Mouse (Mus musculus) kidney, postnatal 4 days (tissue): ENCODE measurements around the gene 1700015G11Rik.

Experiments used
- DNase-seq, 2 experiments: peaks; one replicate each; pipeline ENCODE4 v3.0.0; 2021; ENCODE audit warnings: mixed read lengths in 2 of 2

1700015G11Rik gene

DNA sequence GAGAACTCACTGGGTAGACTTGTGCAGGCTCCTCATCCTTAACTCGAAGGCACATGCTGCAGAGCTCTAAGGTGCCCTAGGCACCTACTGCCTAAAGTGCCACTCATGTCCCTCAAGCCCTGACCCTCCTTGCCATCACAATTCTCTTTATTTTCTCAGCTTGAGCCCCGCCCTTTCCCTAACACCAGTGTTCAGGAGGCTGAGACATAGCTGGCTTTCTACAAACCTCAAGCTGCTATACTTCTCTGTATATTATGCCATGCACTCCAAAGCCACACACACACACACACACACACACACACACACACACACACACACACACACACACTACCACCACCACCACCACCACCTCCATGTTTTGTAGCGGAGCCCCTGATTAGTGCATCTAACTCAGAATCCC is at the start of gene 1700015G11Rik:
Gene 1700015G11Rik (minus strand): TSS at position 101 of the 400 bp plus-strand sequence.
- DNase-seq: no peak

GRCm38 (mm10) chr7:52056954-52057353 is 41.4 kb upstream of the 1700015G11Rik start:
- DNase-seq: no peak

GRCm38 (mm10) chr7:52056274-52056673 is 40.7 kb upstream of the 1700015G11Rik start:
- no peak for DNase-seq

GRCm38 (mm10) chr7:52055831-52056230 is 40.3 kb upstream of the 1700015G11Rik start:
- no peak for DNase-seq

DNA sequence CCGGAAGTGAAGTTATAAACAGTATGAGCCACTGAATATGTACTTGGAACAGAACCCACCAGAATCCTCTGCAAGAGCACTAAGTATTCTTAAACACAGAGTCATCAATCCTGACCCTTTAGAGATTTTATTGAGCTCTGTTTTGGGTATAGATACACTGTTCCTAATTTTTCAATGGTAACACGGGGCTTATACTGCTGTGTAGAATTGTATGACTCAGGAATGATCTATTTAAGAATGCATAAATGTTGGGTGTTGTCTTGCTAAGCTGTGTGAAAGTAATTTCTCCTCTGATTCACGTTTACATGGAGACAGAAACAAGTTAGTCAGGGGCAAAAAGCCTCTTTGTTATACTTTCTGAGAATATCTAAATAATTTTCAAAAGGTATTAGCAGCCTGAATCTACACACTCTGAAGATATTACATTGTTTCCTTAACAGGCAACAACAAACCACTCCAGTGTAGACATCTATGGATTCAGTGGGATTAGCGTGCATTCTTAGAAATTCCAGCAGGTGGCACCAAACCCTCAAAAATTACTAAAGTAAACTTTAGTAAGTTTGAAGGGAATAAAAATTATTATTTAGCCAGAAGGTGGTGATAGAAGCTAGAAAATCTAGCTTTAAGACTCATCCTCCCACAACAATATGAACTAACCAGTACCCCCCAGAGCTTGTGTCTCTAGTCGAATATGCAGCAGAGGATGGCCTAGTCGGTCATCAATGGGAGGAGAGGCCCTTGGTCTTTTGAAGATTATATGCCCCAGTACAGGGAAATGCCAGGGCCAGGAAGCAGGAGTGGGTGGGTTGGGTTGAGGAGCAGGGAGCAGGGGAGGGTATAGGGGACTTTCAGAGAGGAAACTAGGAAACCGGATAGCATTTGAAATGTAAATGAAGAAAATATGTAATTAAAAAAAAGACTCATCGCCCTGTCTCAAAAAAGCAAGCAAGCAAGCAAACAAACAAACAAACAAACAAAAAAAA is 22.4 kb upstream of the 1700015G11Rik start:
- peak; percentile 45 to 48 for DNase-seq

DNA sequence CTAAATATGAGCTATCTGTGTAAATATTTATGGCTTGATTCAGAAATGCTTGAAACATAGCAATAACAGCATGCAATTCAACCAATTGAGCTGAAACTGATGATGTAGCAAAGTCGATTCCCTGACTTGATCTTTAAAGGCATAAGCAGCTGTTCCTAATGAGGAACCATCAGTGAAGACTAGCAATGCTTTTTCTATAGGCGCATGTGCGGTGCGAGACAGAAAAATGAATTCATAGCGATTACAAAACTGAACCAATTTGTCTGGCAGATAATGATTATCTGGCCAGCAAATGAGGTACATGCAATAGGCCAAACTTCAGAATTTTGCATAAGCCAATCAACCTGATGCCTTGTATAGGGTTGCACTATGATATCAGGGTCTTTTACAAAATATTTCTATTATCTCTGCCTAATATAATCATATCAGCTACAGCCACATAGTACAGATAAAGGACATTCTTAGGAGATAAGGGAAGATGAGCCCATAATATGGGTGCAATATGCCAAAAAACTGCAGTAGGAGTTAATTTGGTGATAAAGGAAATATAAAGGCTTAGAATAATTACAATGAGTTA is 8.6 kb upstream of the 1700015G11Rik start:
- DNase-seq: no peak

DNA sequence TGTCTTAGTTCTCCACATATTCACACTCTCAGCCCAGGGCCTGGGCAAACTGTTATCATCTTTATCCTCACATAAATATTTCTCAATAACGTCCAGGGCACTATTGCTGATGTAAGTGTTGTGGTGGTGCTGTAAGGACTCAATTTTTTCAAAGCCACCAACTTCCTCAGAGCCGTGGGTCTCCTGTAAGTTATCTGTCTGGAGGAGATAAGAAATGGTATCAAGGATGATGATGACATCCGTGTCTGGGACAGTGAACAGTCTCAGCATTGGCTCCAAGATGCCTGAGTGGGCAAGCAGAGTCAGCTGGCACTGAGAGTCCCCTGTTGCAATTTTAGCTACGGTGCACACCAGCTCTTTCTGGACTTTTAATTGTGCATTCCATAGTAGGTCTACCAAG is 6.5 kb upstream of the 1700015G11Rik start:
- no peak for DNase-seq

GRCm38 (mm10) chr7:52015180-52015579 is 348 bp downstream of the 1700015G11Rik start:
- no peak for DNase-seq

- no peak for DNase-seq
These were observed 2.1 kb downstream of the 1700015G11Rik start for GRCm38 (mm10) chr7:52013457-52013856.

DNA sequence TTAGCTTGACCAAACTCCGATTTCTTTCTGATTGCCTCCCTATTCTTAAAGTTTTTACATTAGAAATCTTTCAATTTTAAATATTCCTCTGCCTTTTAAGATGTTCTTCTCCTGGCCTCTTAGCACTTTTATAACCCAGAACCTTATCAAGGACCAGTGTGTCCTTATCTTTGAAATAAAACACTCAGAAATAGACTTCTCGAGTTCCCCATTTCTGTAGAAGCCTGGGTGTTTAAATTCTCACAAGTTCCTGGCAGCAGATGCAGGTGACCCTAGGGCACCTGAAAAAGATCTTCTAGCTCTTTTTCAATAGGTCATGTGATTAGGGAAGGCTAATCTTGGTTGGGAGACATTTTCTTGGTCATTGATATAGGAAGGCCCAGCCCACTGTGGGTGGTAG is 8.4 kb downstream of the 1700015G11Rik start:
- no peak for DNase-seq

DNA sequence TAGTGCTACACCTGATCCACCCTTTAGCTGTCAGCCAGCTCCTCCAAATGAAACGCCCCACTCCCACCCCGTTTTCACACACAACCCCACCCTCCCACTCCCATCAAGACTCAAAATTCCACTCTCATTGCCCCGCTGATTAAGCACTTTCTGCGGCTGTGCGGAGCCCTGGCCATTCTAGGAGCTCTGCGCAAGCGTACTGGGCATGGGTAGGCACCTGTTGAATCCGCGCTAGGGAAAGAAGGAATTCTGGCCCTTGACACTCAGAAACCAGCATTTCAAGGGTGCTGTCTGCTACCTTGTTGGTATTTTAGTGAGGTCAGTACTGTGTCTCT is 9.3 kb downstream of the 1700015G11Rik start:
- no peak for DNase-seq

- DNase-seq: peak; percentile 94 to 95
These were observed 9.8 kb downstream of the 1700015G11Rik start, which contains the start of gene Svip for GRCm38 (mm10) chr7:52005511-52006295. Svip (minus strand) TSS chr7:52006018.

- DNase-seq: no peak
These were observed 24.5 kb downstream of the 1700015G11Rik start for GRCm38 (mm10) chr7:51991020-51991419.

- DNase-seq: no peak
These were observed 28.6 kb downstream of the 1700015G11Rik start for GRCm38 (mm10) chr7:51986909-51987308.

GRCm38 (mm10) chr7:51985763-51986162 is 29.8 kb downstream of the 1700015G11Rik start:
- no peak for DNase-seq

GRCm38 (mm10) chr7:51982303-51982702 is 33.2 kb downstream of the 1700015G11Rik start:
- no peak for DNase-seq

GRCm38 (mm10) chr7:51979271-51979670 is 36.3 kb downstream of the 1700015G11Rik start:
- peak; percentile 22 to 30 for DNase-seq

DNA sequence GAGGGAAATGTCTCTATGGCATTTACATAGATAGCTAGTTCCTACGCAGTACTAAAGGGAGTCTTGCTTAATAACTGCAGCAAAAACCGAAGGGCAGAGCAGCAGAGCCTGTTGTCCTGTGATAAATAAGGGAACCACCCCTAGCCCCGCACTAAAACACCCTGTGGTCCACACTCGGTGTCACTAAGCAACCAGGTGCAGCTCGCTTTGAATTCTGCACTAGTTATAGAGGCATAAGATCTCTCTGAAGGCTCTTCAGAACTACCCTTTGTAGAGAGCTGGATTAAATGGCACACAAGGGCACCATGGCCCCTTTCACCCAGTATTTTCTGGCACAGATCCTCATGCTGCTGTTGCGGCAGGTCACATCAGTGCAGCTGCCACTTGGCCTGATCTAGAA is 40.3 kb downstream of the 1700015G11Rik start:
- no peak for DNase-seq

GRCm38 (mm10) chr7:51973526-51973925 is 42.0 kb downstream of the 1700015G11Rik start:
- no peak for DNase-seq

DNA sequence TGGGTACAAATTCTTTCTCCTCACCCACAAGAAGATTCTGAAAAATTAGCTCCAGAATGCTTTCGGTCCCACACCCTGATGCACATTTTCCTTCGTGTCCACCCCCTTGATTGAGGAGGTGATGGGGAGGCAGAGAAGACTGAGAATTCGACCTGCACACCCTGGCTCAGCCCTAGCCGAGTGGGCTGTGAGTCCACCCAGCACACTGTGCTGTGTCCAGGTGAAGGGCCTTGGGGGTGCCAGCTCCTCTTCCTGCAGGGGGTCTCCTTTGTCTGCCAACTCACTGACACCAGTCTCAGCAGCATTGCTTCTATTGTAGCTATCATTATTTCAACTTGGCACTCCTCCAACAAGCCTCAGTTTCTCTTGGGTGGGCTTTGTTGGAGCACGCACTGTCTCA is 42.4 kb downstream of the 1700015G11Rik start:
- DNase-seq: no peak

- peak; percentile 39 to 50 for DNase-seq
These were observed 43.2 kb downstream of the 1700015G11Rik start for GRCm38 (mm10) chr7:51972252-51972855.

- DNase-seq: no peak
These were observed 46.1 kb downstream of the 1700015G11Rik start for GRCm38 (mm10) chr7:51969379-51969778.

DNA sequence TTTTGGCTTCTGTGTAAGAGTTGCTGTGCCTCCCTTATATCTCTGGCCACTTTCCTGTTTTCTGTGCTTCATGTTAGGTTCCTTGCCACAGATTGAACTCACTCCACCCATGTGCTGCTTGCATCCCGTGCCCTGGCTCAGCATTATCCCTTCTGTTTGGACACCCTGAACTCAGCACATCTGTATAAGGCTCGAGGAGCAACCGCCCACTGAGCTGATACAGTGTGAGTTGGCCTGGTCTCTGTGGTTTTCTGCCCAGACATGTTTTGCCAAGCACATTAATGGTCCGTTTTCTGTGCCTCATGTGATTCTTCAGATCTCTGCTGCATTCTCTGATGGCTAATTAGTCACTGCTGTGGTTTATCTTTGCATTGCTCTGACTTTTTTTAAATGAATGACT is 47.9 kb downstream of the 1700015G11Rik start:
- DNase-seq: no peak
